Mouse (Mus musculus): ENCODE results near the gene Tmem131l. TPM values are rescaled to one million over a fixed set of nuclear protein-coding genes. Genes with fewer than 3 reads are reported as not detected.
"Not testable (repeated sequence)": the region's sequence is repeated elsewhere in the genome, so short reads cannot be mapped to it uniquely, and the experiment has no call there.

Tmem131l gene
- total RNA-seq, 1 experiment = 31.5 TPM

DNA sequence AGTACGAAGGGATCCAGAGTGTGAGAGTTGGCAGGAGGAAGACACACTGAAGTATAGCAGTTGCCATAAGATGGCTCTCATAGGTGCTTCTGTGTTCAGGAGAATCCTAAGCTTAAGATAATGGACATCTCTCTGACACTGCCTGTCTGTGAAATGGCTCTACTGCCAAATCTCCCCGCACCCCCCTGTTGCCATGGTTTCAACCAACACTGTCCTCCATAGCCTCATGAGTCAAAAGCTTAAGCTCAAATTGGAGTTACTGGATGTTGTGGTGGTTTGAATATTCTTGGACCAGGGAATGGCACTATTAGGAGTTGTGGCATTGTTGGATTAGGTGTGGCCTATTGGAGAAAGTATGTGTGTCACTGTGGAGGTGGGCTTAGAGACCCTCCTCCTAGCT lies 170.2 kb downstream of the Tmem131l start:
- peak overlapping the region; percentile 82 for H3K27ac ChIP-seq (ENCODE audit: insufficient read depth, low read depth, low read length, poor library complexity, severe bottlenecking)
- in situ Hi-C loops (cut with MboI; ENCODE audit: low sequenced_read_pairs in 2 of 2, unreplicated experiment in 2 of 2) = no loop called here
- DNase-seq (ENCODE audit: low read depth, low spot score) = no peak
- H3K36me3 ChIP-seq (ENCODE audit: control insufficient read depth, insufficient read depth, low read length, poor library complexity, severe bottlenecking) = peaks cover 3% of the 10 kb centered on the region; the same call in 1 of the 2 replicates
- peaks cover 4 to 10% of the 10 kb centered on the region in 2 experiments; a peak in 1 of 4 replicates for H3K4me1 ChIP-seq (ENCODE audit: control insufficient read depth in 2 of 2, insufficient read depth in 2 of 2, low read length in 2 of 2, poor library complexity in 1 of 2)
- no peak overlapping the region; a peak in 1 of 4 replicates for H3K4me3 ChIP-seq (ENCODE audit: insufficient read depth in 1 of 2, low read depth in 1 of 2, low read length in 2 of 2, poor library complexity in 1 of 2, severe bottlenecking in 1 of 2)
- TF ChIP-seq ZNF384 (IDR thresholded peaks at IDR 0.05; ENCODE audit: low read depth, low read length) (no peak), CHD2 (IDR thresholded peaks at IDR 0.05; ENCODE audit: low read depth, low read length) (no peak), MAFK (IDR thresholded peaks at IDR 0.05; ENCODE audit: insufficient read depth, low read depth, low read length) (no peak), ZC3H11A (IDR thresholded peaks at IDR 0.05; ENCODE audit: borderline replicate concordance, low read depth, low read length) (no peak), HCFC1 (IDR thresholded peaks at IDR 0.05; ENCODE audit: borderline replicate concordance, insufficient read depth, low read length) (no peak)
- 0 out of 2 replicates have a peak, but pooled peaks cover 2% of the 10 kb centered on the region for H3K9me3 ChIP-seq (ENCODE audit: control insufficient read depth, insufficient read depth, low read depth, low read length)
- H3K9ac ChIP-seq (ENCODE audit: insufficient read depth, low read depth, low read length, poor library complexity, severe bottlenecking) = peak overlapping the region; percentile 59; the same call in 1 of the 2 replicates

DNA sequence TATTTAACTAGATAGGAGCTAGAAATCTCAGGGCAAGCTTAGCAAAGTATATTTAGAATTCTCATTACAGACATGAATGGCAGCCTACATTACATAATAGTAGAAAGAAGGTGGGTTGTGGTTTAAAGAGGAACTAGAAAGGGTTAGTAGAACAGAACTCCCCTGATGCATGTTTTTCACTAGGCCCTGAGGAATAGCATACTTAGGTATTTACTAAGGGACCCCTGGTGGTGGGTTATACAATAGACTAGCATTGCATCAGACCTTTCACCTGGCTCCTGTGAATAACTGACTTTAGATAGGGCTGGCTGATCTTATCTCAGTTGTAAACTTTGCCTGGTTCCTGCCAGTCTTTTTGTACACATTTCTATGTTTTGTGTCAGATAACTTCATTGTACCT lies 172.9 kb downstream of the Tmem131l start:
- DNase-seq (ENCODE audit: low read depth, low spot score); H3K4me3 ChIP-seq (ENCODE audit: insufficient read depth in 1 of 2, low read depth in 1 of 2, low read length in 2 of 2, poor library complexity in 1 of 2, severe bottlenecking in 1 of 2); in situ Hi-C loops (cut with MboI; ENCODE audit: low sequenced_read_pairs in 2 of 2, unreplicated experiment in 2 of 2); H3K36me3 ChIP-seq (ENCODE audit: control insufficient read depth, insufficient read depth, low read length, poor library complexity, severe bottlenecking); H3K9ac ChIP-seq (ENCODE audit: insufficient read depth, low read depth, low read length, poor library complexity, severe bottlenecking); H3K9me3 ChIP-seq (ENCODE audit: control insufficient read depth, insufficient read depth, low read depth, low read length): not testable (repeated sequence)
- Histone ChIP-seq H3K27ac (ENCODE audit: insufficient read depth, low read depth, low read length, poor library complexity, severe bottlenecking) (peak overlapping the region; percentile 71; the same call in 1 of the 2 replicates), H3K4me1 (ENCODE audit: control insufficient read depth in 2 of 2, insufficient read depth in 2 of 2, low read length in 2 of 2, poor library complexity in 1 of 2) (peaks cover 7 to 12% of the 10 kb centered on the region in 2 experiments; a peak in 3 of 4 replicates)

DNA sequence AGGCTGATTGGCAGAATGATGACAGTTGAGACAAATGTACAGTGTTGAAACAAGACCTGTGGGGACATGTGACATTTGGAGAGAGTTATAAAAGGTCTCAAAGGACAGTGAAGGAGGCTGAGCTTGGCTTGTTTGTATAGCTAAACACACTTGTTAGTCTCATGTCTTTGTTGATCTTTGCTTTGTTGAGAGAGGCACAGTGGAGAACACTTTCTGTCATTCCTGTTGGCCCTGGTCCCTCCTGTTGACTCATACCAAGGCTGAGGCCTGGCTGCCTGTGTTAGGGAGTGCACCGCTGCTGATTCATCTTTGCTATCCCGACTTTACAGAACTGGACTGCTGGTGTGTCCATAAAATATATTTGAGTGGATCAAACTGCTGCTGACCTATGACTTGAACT lies 174.8 kb downstream of the Tmem131l start:
- Histone ChIP-seq H3K4me1 (ENCODE audit: control insufficient read depth in 2 of 2, insufficient read depth in 2 of 2, low read length in 2 of 2, poor library complexity in 1 of 2) (peaks cover 6 to 15% of the 10 kb centered on the region in 2 experiments), H3K4me3 (ENCODE audit: insufficient read depth in 1 of 2, low read depth in 1 of 2, low read length in 2 of 2, poor library complexity in 1 of 2, severe bottlenecking in 1 of 2) (no peak overlapping the region), H3K9ac (ENCODE audit: insufficient read depth, low read depth, low read length, poor library complexity, severe bottlenecking) (no peak overlapping the region), H3K36me3 (ENCODE audit: control insufficient read depth, insufficient read depth, low read length, poor library complexity, severe bottlenecking) (peaks cover 3% of the 10 kb centered on the region; the same call in 1 of the 2 replicates), H3K9me3 (ENCODE audit: control insufficient read depth, insufficient read depth, low read depth, low read length) (no peaks in the 10 kb centered on the region), H3K27ac (ENCODE audit: insufficient read depth, low read depth, low read length, poor library complexity, severe bottlenecking) (no peak overlapping the region; the same call in 1 of the 2 replicates)
- in situ Hi-C loops (cut with MboI; ENCODE audit: low sequenced_read_pairs in 2 of 2, unreplicated experiment in 2 of 2) = no loop called here
- no peak for DNase-seq (ENCODE audit: low read depth, low spot score)
- no peak for TF ChIP-seq MAFK (IDR thresholded peaks at IDR 0.05; ENCODE audit: insufficient read depth, low read depth, low read length)
- TF ChIP-seq ZNF384 (IDR thresholded peaks at IDR 0.05; ENCODE audit: low read depth, low read length) = no peak
- no peak for TF ChIP-seq HCFC1 (IDR thresholded peaks at IDR 0.05; ENCODE audit: borderline replicate concordance, insufficient read depth, low read length)
- TF ChIP-seq ZC3H11A (IDR thresholded peaks at IDR 0.05; ENCODE audit: borderline replicate concordance, low read depth, low read length) = no peak
- TF ChIP-seq CHD2 (IDR thresholded peaks at IDR 0.05; ENCODE audit: low read depth, low read length) = no peak

DNA sequence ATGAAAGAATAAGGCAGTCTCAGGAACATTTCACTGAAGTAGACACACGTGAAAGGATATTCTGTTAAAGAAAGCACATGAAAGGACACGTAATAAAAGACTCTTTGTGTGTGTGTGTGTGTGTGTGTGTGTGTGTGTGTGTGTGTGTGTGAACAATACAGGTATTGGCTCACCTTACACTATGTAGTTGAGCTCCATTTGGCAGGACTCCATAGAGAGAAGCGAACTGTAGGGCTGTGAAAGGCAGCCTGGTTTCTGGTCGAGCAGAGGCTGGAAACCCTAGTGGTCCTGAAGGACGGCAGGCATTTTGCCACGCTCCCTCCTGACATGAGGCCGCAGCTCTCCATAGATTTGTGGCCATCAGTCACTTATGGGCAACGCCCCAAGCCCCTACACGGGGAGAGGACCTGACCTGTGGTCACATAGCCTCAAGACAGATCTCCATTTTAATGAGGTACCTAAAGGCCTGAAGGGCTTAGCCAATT lies 175.9 kb downstream of the Tmem131l start:
- no peak for DNase-seq (ENCODE audit: low read depth, low spot score)
- H3K9ac ChIP-seq (ENCODE audit: insufficient read depth, low read depth, low read length, poor library complexity, severe bottlenecking) = no peak overlapping the region
- no peak overlapping the region for H3K4me3 ChIP-seq (ENCODE audit: insufficient read depth in 1 of 2, low read depth in 1 of 2, low read length in 2 of 2, poor library complexity in 1 of 2, severe bottlenecking in 1 of 2)
- no peaks in the 10 kb centered on the region for H3K36me3 ChIP-seq (ENCODE audit: control insufficient read depth, insufficient read depth, low read length, poor library complexity, severe bottlenecking)
- no peak overlapping the region; the same call in 1 of the 2 replicates for H3K27ac ChIP-seq (ENCODE audit: insufficient read depth, low read depth, low read length, poor library complexity, severe bottlenecking)
- TF ChIP-seq ZC3H11A (IDR thresholded peaks at IDR 0.05; ENCODE audit: borderline replicate concordance, low read depth, low read length) = no peak
- no peak for TF ChIP-seq MAFK (IDR thresholded peaks at IDR 0.05; ENCODE audit: insufficient read depth, low read depth, low read length)
- TF ChIP-seq CHD2 (IDR thresholded peaks at IDR 0.05; ENCODE audit: low read depth, low read length) = no peak
- no peak for TF ChIP-seq ZNF384 (IDR thresholded peaks at IDR 0.05; ENCODE audit: low read depth, low read length)
- no peak for TF ChIP-seq HCFC1 (IDR thresholded peaks at IDR 0.05; ENCODE audit: borderline replicate concordance, insufficient read depth, low read length)
- in situ Hi-C loops (cut with MboI; ENCODE audit: low sequenced_read_pairs in 2 of 2, unreplicated experiment in 2 of 2) = no loop called here
- H3K9me3 ChIP-seq (ENCODE audit: control insufficient read depth, insufficient read depth, low read depth, low read length) = no peaks in the 10 kb centered on the region
- H3K4me1 ChIP-seq (ENCODE audit: control insufficient read depth in 2 of 2, insufficient read depth in 2 of 2, low read length in 2 of 2, poor library complexity in 1 of 2) = peaks cover 6 to 10% of the 10 kb centered on the region in 2 experiments

DNA sequence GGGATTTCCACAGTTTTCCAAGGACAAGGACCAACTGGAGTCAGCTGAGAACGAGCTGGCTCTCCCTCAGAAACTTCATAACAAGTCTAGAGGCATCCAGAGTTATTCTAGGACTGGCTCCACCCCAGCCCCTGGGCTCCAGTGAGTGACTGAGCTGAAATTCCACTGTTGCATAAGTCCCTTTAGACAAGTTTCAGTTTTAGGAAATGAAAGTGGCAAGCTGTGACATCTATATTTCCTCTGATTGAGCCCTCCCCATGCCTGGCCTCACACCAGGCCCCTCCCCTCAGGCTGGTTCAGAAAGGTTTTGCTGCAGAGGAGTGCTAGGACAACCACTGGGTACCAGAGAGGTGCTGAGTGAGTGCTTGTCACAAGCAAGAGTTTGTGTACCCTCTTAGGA lies 177.0 kb downstream of the Tmem131l start:
- Histone ChIP-seq H3K9me3 (ENCODE audit: control insufficient read depth, insufficient read depth, low read depth, low read length) (no peaks in the 10 kb centered on the region), H3K4me1 (ENCODE audit: control insufficient read depth in 2 of 2, insufficient read depth in 2 of 2, low read length in 2 of 2, poor library complexity in 1 of 2) (peaks cover 3 to 6% of the 10 kb centered on the region in 2 experiments), H3K36me3 (ENCODE audit: control insufficient read depth, insufficient read depth, low read length, poor library complexity, severe bottlenecking) (no peaks in the 10 kb centered on the region), H3K9ac (ENCODE audit: insufficient read depth, low read depth, low read length, poor library complexity, severe bottlenecking) (no peak overlapping the region), H3K4me3 (ENCODE audit: insufficient read depth in 1 of 2, low read depth in 1 of 2, low read length in 2 of 2, poor library complexity in 1 of 2, severe bottlenecking in 1 of 2) (no peak overlapping the region), H3K27ac (ENCODE audit: insufficient read depth, low read depth, low read length, poor library complexity, severe bottlenecking) (no peak overlapping the region)
- TF ChIP-seq CHD2 (IDR thresholded peaks at IDR 0.05; ENCODE audit: low read depth, low read length) (no peak), ZC3H11A (IDR thresholded peaks at IDR 0.05; ENCODE audit: borderline replicate concordance, low read depth, low read length) (no peak)
- no peak for DNase-seq (ENCODE audit: low read depth, low spot score)
- in situ Hi-C loops (cut with MboI; ENCODE audit: low sequenced_read_pairs in 2 of 2, unreplicated experiment in 2 of 2) = no loop called here

Data from ES-E14 (cell line).